ENCODE assay signal across 12 mouse cellular contexts in the genomic region with DNA sequence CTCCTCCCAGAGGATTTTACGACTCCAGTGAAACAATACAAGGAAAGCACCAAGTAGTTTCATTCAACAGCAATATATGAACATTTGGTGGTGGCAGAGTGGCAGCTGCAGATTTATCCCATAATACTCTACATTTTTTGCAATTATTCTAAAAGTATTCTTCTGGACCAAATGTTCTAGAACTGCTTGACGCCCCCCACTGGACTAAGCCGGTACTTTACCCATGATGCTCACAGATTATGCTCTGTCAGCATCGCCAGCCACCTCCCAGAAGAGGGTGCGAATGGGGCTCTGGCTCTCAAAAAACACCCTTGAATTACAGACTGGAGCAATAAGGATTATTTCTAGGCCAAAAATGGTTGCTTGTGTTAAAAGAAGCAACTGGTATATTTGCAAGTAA. TPM values are rescaled to one million over a fixed set of nuclear protein-coding genes. Genes with fewer than 3 reads are reported as not detected.
DNase-seq lines count a peak whose midpoint lies in the region; ATAC-seq and TF ChIP-seq lines count a peak whose summit lies in the region.
"Had no signal": no experiment of that assay in that cellular context is flagged by ENCODE, and none has a peak within 500 bp of the region (broad histone marks: within the 10 kb centered on the region; RNA-seq: fewer than 3 reads in every experiment).

No protein-coding gene starts in this region.

- 0 out of 2 replicates have a peak, but pooled peaks cover 5% of the 10 kb centered on the region for H3K4me1 ChIP-seq in liver, postnatal 0 days (ENCODE audit: insufficient read depth)
- H3K4me1 ChIP-seq in ES-Bruce4 (ENCODE audit: control insufficient read depth, insufficient read depth, low read length) = no peaks in the 10 kb centered on the region
- H3K4me1 ChIP-seq: limb, embryonic 12.5 days had no signal

- no peak overlapping the region for H3K4me2 ChIP-seq in liver, postnatal 0 days (ENCODE audit: low read depth, low read length)
- H3K4me2 ChIP-seq: limb, embryonic 12.5 days had no signal

- no peaks in the 10 kb centered on the region for H3K27me3 ChIP-seq in liver, postnatal 0 days (ENCODE audit: insufficient read depth, low read length)
- H3K27me3 ChIP-seq in ES-Bruce4 (ENCODE audit: control insufficient read depth, insufficient read depth, low read length, poor library complexity, severe bottlenecking) = no peaks in the 10 kb centered on the region

- no peaks in the 10 kb centered on the region for H3K36me3 ChIP-seq in liver, postnatal 0 days (replicated peaks; ENCODE audit: insufficient read depth, low read length)
- H3K36me3 ChIP-seq in ES-Bruce4 (ENCODE audit: control insufficient read depth, insufficient read depth, low read length, poor library complexity, severe bottlenecking) = no peaks in the 10 kb centered on the region
- H3K36me3 ChIP-seq: hindbrain, embryonic 10.5 days; limb, embryonic 12.5 days had no signal

- WGBS in liver, postnatal 0 days (ENCODE audit: insufficient replicate concordance) = 60% methylated on average over 5 of the region's 5 CpGs

- no peak for TF ChIP-seq EP300 in liver, postnatal 0 days (IDR thresholded peaks at IDR 0.05; ENCODE audit: low read depth)
- no peak for TF ChIP-seq EP300 in ES-Bruce4 (IDR thresholded peaks at IDR 0.05; ENCODE audit: insufficient read depth, low read depth, low read length)

- peak; percentile 25 for TF ChIP-seq CTCF in liver, postnatal 0 days (IDR thresholded peaks at IDR 0.05; ENCODE audit: low read depth)
- peak; percentile 9 for TF ChIP-seq CTCF in ES-Bruce4 (IDR thresholded peaks at IDR 0.05; ENCODE audit: low read depth, low read length)

- no peak for ATAC-seq in liver, postnatal 0 days

- no peak overlapping the region for H3K4me3 ChIP-seq in liver, postnatal 0 days (ENCODE audit: low read depth, low read length)
- no peak overlapping the region for H3K4me3 ChIP-seq in ES-Bruce4 (ENCODE audit: low read depth, low read length)
- H3K4me3 ChIP-seq: hindbrain, embryonic 10.5 days; limb, embryonic 12.5 days had no signal

- peak; percentile 20 for DNase-seq in liver, postnatal 0 days
- no peak for DNase-seq in liver
- peak; percentile 49 for DNase-seq in CD4-positive, CD25-positive, alpha-beta regulatory T cell, adult 2 months (ENCODE audit: low read depth, low spot score)
- peak; percentile 43 to 71 for DNase-seq in layer of hippocampus, adult 8-10 months (ENCODE audit: low spot score in 2 of 2)
- DNase-seq in urinary bladder, postnatal 36 days (ENCODE audit: low spot score in 2 of 2) = no peak
- no peak for DNase-seq in frontal cortex, postnatal 14 days (ENCODE audit: low spot score in 2 of 2)
- no peak for DNase-seq in left cerebral cortex, postnatal 36 days (ENCODE audit: low spot score in 2 of 2)
- DNase-seq: adrenal gland, postnatal 14 days; midbrain, embryonic 14.5 days had no signal

- H3K27ac ChIP-seq in liver, postnatal 0 days (ENCODE audit: low read depth) = no peak overlapping the region
- no peak overlapping the region for H3K27ac ChIP-seq in ES-Bruce4 (ENCODE audit: insufficient read depth, low read length)
- H3K27ac ChIP-seq: hindbrain, embryonic 10.5 days; limb, embryonic 12.5 days had no signal

- no peak for TF ChIP-seq POLR2A in ES-Bruce4 (IDR thresholded peaks at IDR 0.05; ENCODE audit: insufficient read depth, low read length)

- intact Hi-C loops in left cerebral cortex, postnatal 36 days (cut with DNase I) = no loop called here

- H3K9ac ChIP-seq in liver, postnatal 0 days (replicated peaks) = no peak overlapping the region
- no peak overlapping the region for H3K9ac ChIP-seq in ES-Bruce4 (ENCODE audit: low read depth, poor library complexity, severe bottlenecking)
- H3K9ac ChIP-seq: limb, embryonic 12.5 days had no signal

- no peaks in the 10 kb centered on the region for H3K9me3 ChIP-seq in liver, postnatal 0 days (ENCODE audit: low read length)
- no peaks in the 10 kb centered on the region for H3K9me3 ChIP-seq in ES-Bruce4 (replicated peaks; ENCODE audit: control insufficient read depth, insufficient read depth, low read length, poor library complexity, severe bottlenecking)
- H3K9me3 ChIP-seq: hindbrain, embryonic 10.5 days; limb, embryonic 12.5 days had no signal

RNA-seq across cellular contexts. Expression of a gene that starts 8.2 kb away (rescaled TPM):
- polyA plus RNA-seq in liver, postnatal 0 days (2015; fragmentation: Nextera tagmentation; extraction: Ambion mirVana) = 0.94 and 1.1 TPM in 2 replicates
- 3.5 and 4.3 TPM in 2 replicates for polyA plus RNA-seq in ES-Bruce4 (2011; ENCODE audit: insufficient read depth, insufficient read length, low read depth, missing spikeins)
- total RNA-seq in layer of hippocampus, adult 8-10 months (2022) = 10 to 100 TPM; 78.0 to 94.4 (median 85.5) TPM
- total RNA-seq in left cerebral cortex, postnatal 36 days (2021) = 10 to 100 TPM; 76.9 to 80.1 TPM

Comparison
In these comparisons a context has a peak if more than half of its experiments do, and no peak if none do; other contexts are left out.
1. DNase-seq: peak in liver, postnatal 0 days (single experiment), CD4-positive, CD25-positive, alpha-beta regulatory T cell, adult 2 months (single experiment) and layer of hippocampus, adult 8-10 months (2 of 2); none in liver (single experiment), urinary bladder, postnatal 36 days (0 of 2), frontal cortex, postnatal 14 days (0 of 2) and left cerebral cortex, postnatal 36 days (0 of 2).